Mouse (Mus musculus): ENCODE results near the gene Hspb11. TPM values are rescaled to one million over a fixed set of nuclear protein-coding genes. Genes with fewer than 3 reads are reported as not detected.

Gene Hspb11
- polyA plus RNA-seq, 1 experiment, result 4.2 TPM

DNA sequence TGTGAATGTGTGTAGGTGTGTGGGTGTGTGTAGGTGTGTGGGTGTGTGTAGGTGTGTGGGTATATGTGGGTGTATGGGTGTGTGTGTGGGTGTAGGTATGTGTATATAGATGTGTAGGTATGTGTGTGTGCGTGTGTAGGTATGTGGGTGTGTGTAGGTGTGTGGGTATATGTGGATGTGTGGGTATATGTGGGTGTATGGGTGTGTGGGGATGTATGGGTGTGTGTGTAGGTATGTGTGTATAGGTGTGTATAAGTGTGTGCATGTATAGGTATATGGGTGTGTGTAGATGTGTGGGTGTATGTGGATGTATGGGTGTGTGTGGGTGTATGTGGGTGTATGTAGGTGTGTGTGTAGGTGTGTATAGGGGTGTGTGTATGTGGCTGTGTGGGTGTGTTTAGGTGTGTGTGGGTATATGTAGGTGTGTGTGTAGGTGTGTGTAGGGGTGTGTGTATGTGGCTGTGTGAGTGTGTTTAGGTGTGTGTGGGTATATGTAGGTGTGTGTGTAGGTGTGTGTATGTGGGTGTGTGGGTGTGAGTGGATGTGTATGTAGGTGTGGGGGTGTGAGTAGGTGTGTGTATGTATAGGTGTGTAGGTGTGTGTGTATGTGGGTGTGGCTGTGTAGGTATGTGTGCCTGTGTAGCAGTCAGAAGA lies 47.6 kb downstream of the Hspb11 start:
- Histone ChIP-seq H3K4me1 (ENCODE audit: control insufficient read depth, insufficient read depth, low read length) (no peaks in the 10 kb centered on the region), H3K4me3 (replicated peaks; ENCODE audit: extremely low read depth, low read depth, low read length) (no peak overlapping the region)
- DNase-seq, result no peak
- TF ChIP-seq POLR2A (IDR thresholded peaks at IDR 0.05; ENCODE audit: borderline replicate concordance, extremely low read depth, low read depth, low read length) (no peak), CTCF (IDR thresholded peaks at IDR 0.05; ENCODE audit: insufficient read depth, low read length) (no peak)
- 97% methylated on average over 1 of the region's 1 CpGs for WGBS

GRCm38 (mm10) chr4:107302221-107302620 lies 48.8 kb downstream of the Hspb11 start:
- Histone ChIP-seq H3K4me3 (replicated peaks; ENCODE audit: extremely low read depth, low read depth, low read length) (no peak overlapping the region), H3K4me1 (ENCODE audit: control insufficient read depth, insufficient read depth, low read length) (no peaks in the 10 kb centered on the region)
- WGBS, result 79% methylated on average over 9 of the region's 9 CpGs
- TF ChIP-seq POLR2A (IDR thresholded peaks at IDR 0.05; ENCODE audit: borderline replicate concordance, extremely low read depth, low read depth, low read length), result no peak
- DNase-seq, result no peak

DNA sequence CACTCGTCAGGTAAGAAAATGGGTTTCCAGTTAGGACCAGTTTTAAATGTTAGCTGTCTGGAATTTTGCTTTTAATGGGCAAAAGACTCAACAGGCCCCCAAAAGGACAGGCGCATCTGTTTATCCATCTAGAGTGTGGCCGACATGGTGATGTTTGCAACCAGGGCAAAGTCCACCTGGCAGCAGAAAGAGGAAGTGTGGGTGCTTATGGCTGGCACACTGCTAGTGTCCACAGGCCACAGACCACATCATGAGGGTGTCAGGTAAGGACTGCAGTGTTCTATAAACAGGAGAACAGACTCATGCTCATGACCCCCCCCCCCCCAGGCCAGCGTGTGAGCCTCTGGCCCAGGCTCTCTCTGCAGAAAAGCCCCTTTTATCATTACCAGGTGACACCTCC lies 49.4 kb downstream of the Hspb11 start:
- WGBS, result 56% methylated on average over 4 of the region's 4 CpGs
- Histone ChIP-seq H3K4me3 (replicated peaks; ENCODE audit: extremely low read depth, low read depth, low read length) (no peak overlapping the region), H3K4me1 (ENCODE audit: control insufficient read depth, insufficient read depth, low read length) (no peaks in the 10 kb centered on the region)
- no peak for DNase-seq
- TF ChIP-seq CTCF (IDR thresholded peaks at IDR 0.05; ENCODE audit: insufficient read depth, low read length), result no peak
- no peak for TF ChIP-seq POLR2A (IDR thresholded peaks at IDR 0.05; ENCODE audit: borderline replicate concordance, extremely low read depth, low read depth, low read length)

GRCm38 (mm10) chr4:107303531-107303930 lies 50.1 kb downstream of the Hspb11 start:
- no peaks in the 10 kb centered on the region for H3K4me1 ChIP-seq (ENCODE audit: control insufficient read depth, insufficient read depth, low read length)
- DNase-seq, result no peak
- no peak overlapping the region for H3K4me3 ChIP-seq (replicated peaks; ENCODE audit: extremely low read depth, low read depth, low read length)
- WGBS, result 59% methylated on average over 3 of the region's 3 CpGs
- TF ChIP-seq CTCF (IDR thresholded peaks at IDR 0.05; ENCODE audit: insufficient read depth, low read length) (no peak), POLR2A (IDR thresholded peaks at IDR 0.05; ENCODE audit: borderline replicate concordance, extremely low read depth, low read depth, low read length) (no peak)

GRCm38 (mm10) chr4:107306966-107307365 lies 53.6 kb downstream of the Hspb11 start, which contains the start of gene Dio1:
Gene Dio1, minus strand, starts transcription at chr4:107307169.
- 43% methylated on average over 6 of the region's 6 CpGs for whole genome bisulfite sequencing
- DNase-seq, result no peak
- TF ChIP-seq POLR2A (IDR thresholded peaks at IDR 0.05; ENCODE audit: borderline replicate concordance, extremely low read depth, low read depth, low read length), result no peak
- H3K4me3 ChIP-seq (replicated peaks; ENCODE audit: extremely low read depth, low read depth, low read length), result no peak within 1 kb of the TSS
- no peaks in the 10 kb centered on the region for H3K4me1 ChIP-seq (ENCODE audit: control insufficient read depth, insufficient read depth, low read length)

DNA sequence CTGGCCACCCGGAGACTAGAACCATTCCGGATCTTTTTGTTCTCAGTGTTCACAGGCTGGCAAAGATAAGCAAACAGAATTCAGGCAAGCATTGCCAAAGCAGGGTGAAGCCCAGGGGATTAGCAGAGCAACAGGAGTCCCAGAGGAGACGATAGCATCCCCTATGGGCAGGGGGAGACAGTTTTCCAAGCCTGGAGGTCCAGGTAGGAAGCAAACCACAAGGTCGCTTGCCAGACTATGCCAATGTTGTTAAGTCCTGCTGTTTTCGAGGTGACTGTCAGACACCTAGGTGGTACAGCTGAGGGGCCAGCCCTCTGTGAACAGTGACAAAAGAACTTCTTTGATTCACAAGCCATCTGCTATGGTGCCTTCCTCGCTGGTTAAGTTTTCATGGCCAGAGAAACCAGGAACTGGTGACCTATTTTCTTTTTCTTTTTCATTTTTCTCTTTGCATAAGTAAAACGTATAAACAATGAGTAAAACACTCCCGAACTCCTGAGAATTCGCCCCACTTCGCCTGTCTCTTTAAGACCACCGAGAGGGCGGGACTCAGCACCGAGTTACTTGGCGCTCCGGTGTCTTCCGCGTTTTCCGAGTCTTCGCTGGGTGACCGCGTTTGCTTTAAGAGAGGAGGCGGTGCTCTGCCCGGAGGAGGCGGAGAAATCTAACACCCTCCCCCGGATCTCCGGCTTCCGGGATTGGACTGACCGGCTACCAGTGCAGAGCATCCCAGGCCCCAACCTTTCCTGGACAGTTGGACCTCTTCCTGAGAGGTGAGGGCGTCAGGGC lies 60.5 kb downstream of the Hspb11 start, which contains the start of gene Yipf1:
Gene Yipf1 (plus strand): TSS at position 674 of the 789 bp plus-strand sequence.
- Histone ChIP-seq H3K4me3 (replicated peaks; ENCODE audit: extremely low read depth, low read depth, low read length) (peak within 1 kb of the TSS; percentile 70), H3K4me1 (ENCODE audit: control insufficient read depth, insufficient read depth, low read length) (peaks cover 4% of the 10 kb centered on the region)
- TF ChIP-seq POLR2A (IDR thresholded peaks at IDR 0.05; ENCODE audit: borderline replicate concordance, extremely low read depth, low read depth, low read length) (peak; percentile 80; the same call in 1 of the 2 replicates), CTCF (IDR thresholded peaks at IDR 0.05; ENCODE audit: insufficient read depth, low read length) (peak; percentile 37; the same call in 1 of the 2 replicates)
- DNase-seq, result peak; percentile 88
- WGBS, result 1% methylated on average over 29 of the region's 29 CpGs

DNA sequence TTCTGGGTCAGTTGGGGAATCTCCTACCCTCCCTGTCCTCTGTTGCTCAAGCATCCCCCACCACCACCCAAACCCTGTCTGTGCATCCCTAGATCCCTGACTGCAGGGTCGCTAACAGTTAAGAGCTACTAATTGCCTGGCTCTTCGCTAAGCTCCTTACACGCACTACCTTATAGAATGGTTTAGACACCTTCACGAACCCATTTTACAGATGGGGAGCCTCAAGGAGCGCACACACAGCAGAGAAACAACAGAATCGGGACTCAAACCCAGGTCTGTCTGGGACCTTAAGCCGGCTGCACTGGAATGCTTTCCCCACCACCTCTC lies 61.0 kb downstream of the Hspb11 start:
- DNase-seq, result no peak
- Histone ChIP-seq H3K4me1 (ENCODE audit: control insufficient read depth, insufficient read depth, low read length) (peaks cover 4% of the 10 kb centered on the region), H3K4me3 (replicated peaks; ENCODE audit: extremely low read depth, low read depth, low read length) (peak overlapping the region; percentile 70)
- no peak for TF ChIP-seq POLR2A (IDR thresholded peaks at IDR 0.05; ENCODE audit: borderline replicate concordance, extremely low read depth, low read depth, low read length)
- TF ChIP-seq CTCF (IDR thresholded peaks at IDR 0.05; ENCODE audit: insufficient read depth, low read length), result no peak
- WGBS, result 7% methylated on average over 7 of the region's 7 CpGs

- no peak for DNase-seq
- H3K4me3 ChIP-seq (replicated peaks; ENCODE audit: extremely low read depth, low read depth, low read length), result no peak overlapping the region
- H3K4me1 ChIP-seq (ENCODE audit: control insufficient read depth, insufficient read depth, low read length), result peaks cover 4% of the 10 kb centered on the region
- TF ChIP-seq POLR2A (IDR thresholded peaks at IDR 0.05; ENCODE audit: borderline replicate concordance, extremely low read depth, low read depth, low read length), result no peak
- no peak for TF ChIP-seq CTCF (IDR thresholded peaks at IDR 0.05; ENCODE audit: insufficient read depth, low read length)
- 78% methylated on average over 8 of the region's 8 CpGs for WGBS
These were observed 65.3 kb downstream of the Hspb11 start for GRCm38 (mm10) chr4:107318646-107319045.

DNA sequence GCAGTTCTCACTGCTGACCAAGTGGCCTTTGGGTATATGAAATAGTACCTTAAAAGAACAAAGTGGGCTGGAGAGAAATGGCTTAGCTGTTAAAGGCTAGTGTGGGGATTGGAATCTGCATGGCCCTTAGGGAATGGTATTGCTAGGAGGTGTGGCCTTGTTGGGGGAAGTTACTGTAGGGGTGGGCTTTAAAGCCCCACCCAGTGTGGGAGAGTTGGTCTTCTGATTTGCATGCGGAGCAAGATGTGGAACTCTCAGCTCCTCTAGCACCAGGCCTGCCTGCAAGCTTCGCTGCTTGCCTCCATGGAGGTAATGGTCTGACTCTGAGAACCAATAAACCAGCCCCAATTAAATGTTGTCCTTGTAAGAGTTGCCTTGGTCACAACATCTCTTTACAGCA lies 67.6 kb downstream of the Hspb11 start:
- no peak for DNase-seq
- WGBS, result 77% methylated on average over 2 of the region's 2 CpGs
- no peak for TF ChIP-seq POLR2A (IDR thresholded peaks at IDR 0.05; ENCODE audit: borderline replicate concordance, extremely low read depth, low read depth, low read length)

GRCm38 (mm10) chr4:107323113-107323512 lies 69.7 kb downstream of the Hspb11 start:
- 78% methylated on average over 2 of the region's 2 CpGs for WGBS
- no peak for DNase-seq
- no peak for TF ChIP-seq POLR2A (IDR thresholded peaks at IDR 0.05; ENCODE audit: borderline replicate concordance, extremely low read depth, low read depth, low read length)
- TF ChIP-seq CTCF (IDR thresholded peaks at IDR 0.05; ENCODE audit: insufficient read depth, low read length), result no peak
- no peak overlapping the region for H3K4me3 ChIP-seq (replicated peaks; ENCODE audit: extremely low read depth, low read depth, low read length)
- H3K4me1 ChIP-seq (ENCODE audit: control insufficient read depth, insufficient read depth, low read length), result no peaks in the 10 kb centered on the region

More for the DNA sequence above, 67.6 kb downstream of the Hspb11 start:
- no peaks in the 10 kb centered on the region for H3K4me1 ChIP-seq (ENCODE audit: control insufficient read depth, insufficient read depth, low read length)
- H3K4me3 ChIP-seq (replicated peaks; ENCODE audit: extremely low read depth, low read depth, low read length), result no peak overlapping the region
